Mouse (Mus musculus) kidney, adult 2 months (tissue): ENCODE measurements around the gene Banp.

Experiments
- CTCF ChIP-seq: fragments of 200-500 bp; conservative IDR thresholded peaks from 2 replicates; pipeline ENCODE4 v1.5.1; 2011; ENCODE audit warnings: low read depth, mild to moderate bottlenecking, control low read depth, low read length, moderate library complexity, mixed read lengths; ENCODE audit not compliant: insufficient read depth, insufficient read length
- POLR2A ChIP-seq: fragments of 200-500 bp; IDR thresholded peaks from one replicate; pipeline ENCODE4 v1.6.1; 2011; ENCODE audit warnings: low read depth, low read length, control low read depth

- no peak for TF ChIP-seq CTCF
- no peak for TF ChIP-seq POLR2A
Measured at GRCm38 (mm10) chr8:122020050-122020771, 70.7 kb downstream of the Banp start.
